Mouse (Mus musculus) layer of hippocampus, postnatal 14 days (tissue): ENCODE data around the gene Zfp82. TPM values are rescaled to one million over a fixed set of nuclear protein-coding genes. Genes with fewer than 3 reads are reported as not detected.

ENCODE experiments used
- DNase-seq, 2 experiments: peaks; one replicate each; pipeline ENCODE4 v3.0.0; 2021 to 2022; ENCODE audit warnings: low spot score in 2 of 2, mixed read lengths in 1 of 2
- total RNA-seq, 2 experiments: library from RNA; stranded (reverse); gene quantifications; 2 replicates each; pipeline ENCODE4 v1.2.3; 2021

Gene Zfp82
- total RNA-seq, 2 experiments from 2014 or later = 3.6 to 4.5 TPM

DNA sequence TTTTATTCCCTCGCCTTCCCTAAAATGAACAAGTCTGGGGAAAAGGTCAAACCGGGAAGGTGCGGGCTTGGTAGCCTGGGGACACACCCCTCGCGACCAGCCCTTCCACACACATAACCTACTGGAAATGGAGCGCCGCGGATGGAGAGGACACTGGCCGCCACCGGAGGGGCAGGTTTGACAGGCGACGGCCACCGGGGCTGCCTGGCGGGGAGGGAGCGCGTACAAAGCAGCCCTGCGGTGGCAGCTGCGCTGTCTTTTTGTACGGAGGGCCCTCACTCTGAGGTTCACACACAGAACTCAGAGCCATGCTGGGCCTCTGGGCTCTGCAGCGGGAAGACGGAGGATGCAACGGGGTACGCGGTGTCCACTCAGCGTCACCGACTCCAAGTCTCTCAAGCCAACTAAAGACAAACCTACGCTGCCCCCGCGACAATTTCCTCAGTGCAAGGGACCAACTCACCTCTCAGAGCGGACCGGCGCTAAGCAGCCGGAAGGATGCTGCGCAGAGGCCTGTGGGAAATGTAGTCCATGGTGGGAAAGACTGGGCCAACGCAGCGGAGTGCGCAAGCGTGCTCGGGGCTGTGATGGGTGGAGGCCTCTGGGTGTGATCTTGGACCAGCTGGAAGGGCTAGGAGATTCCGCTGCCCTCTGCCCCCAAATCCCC, 21.7 kb downstream of the Zfp82 start, which contains the start of gene Zfp14:
Zfp14 (minus strand) TSS at position 499 of the 667 bp plus-strand sequence.
- peak; percentile 87 to 93 for DNase-seq

DNA sequence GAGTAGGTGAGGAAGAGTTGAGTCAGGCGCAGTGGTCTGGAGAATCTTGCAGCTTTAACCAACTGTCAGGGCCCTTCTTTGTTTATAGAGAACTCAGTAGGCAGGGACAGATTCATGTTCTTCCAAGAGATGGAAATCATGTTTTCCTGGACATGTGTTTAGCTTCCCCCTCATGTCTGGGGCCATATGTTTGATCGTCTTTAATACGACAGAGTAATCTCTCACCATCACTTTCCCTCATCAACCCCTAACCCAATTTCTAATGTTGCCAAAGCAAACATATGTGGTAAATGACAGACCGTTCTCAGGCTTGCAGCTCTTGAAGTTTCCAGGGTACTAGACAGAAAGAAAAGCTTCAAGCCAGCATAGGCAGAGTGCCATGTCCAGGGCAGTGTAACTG, 24.6 kb downstream of the Zfp82 start:
- DNase-seq = peak in 1 of 2 experiments; percentile 58

GRCm38 (mm10) chr7:30044354-30044753, 28.3 kb downstream of the Zfp82 start:
- DNase-seq = no peak

DNA sequence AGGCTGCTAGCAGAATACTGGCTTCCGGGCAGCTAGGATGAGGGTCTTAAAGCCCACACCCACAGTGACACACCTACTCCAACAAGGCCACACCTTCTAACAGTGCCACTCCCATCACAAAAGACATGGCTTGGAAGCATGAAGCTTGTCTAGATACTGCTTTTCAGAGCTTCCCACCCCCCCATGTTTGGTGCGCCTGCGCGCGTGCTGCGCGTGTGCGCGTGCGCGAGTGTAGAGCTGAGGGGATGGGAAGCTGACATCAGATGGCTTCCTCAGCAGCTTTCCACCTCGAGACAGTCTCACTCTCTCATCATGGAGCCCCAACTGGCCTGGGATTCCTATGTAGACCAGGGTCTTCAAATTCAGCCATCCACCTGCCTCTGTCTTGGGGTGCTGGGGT, 38.4 kb downstream of the Zfp82 start:
- DNase-seq = no peak

DNA sequence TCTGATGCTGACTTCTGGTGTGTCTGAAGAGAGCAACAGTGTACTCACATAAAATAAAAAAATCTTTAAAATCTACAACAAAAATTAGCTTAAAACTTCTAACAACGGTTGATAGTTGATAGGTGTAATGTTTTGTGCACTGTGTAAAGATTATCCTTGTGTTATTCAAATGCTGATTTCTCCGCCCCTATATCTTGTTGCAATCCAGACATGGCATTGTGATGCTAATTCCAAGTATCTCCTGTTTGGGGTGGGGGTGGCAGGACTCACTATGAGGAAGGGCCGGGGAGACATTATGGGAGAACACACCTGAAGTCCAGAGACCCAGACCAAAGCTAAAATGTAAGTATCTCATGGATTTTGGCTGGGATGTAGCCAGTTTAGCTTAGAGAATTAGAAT, 41.3 kb downstream of the Zfp82 start:
- no peak for DNase-seq

DNA sequence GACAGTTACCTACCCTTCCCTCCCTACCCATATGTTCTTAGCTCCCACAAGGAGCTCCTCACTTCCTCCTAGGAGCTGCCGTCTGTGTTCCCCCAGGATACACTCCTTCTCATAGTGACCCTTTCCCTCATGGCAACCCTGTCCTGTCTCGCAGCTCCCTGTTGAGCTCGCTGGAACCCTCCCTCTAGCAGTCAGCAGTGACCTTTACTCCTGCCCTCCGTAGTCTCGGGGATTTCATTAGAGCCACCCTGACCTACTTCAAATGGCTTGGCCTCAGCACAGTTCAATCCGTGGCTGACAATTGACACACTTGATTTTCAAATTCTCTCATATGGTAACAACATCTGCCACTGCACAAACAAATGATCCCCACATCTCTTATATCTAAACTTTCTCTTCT, 42.0 kb downstream of the Zfp82 start:
- DNase-seq = no peak

- DNase-seq = no peak
Observed at GRCm38 (mm10) chr7:30028572-30028971, 44.1 kb downstream of the Zfp82 start.

DNA sequence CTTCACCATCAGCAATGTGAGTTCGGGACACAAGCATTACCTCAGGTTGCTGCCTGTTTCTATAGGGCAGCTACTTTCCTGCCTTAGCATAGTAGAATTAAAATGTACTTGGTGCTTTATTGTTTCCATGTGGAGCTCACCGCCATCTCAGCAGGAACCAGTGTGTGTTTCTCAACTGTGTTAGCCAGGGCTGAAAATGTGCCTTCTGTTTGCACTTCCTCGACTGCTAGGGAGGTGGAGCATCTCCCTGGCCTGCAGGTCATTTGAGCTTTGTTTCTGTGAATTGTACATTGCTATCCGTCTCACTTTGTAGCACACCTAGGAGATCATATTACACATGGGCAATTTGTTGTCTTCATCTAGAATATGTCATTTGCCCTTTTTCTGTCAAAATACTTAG, 45.4 kb downstream of the Zfp82 start:
- DNase-seq = no peak

- no peak for DNase-seq
Observed at GRCm38 (mm10) chr7:30025358-30025757, 47.3 kb downstream of the Zfp82 start.

DNA sequence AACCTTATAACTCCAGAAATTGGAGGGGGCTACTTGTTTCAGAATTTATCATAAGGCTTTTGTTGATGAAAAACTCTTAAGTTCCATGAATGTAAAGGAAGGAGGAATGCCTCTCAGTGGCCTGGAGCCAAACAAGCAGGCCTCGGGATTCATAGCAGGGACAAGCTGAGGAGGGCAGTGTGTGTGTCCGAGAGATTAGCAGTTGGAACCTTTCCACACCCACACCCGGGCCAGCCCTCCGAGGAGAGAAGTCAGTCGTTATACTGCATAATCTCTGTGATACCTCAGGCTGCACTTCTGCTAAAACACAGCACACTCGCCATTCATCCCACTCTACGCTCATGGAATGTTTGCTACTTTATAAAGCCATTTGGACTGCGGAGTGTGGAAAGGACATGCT, 48.9 kb downstream of the Zfp82 start:
- DNase-seq = no peak

GRCm38 (mm10) chr7:30023324-30023723, 49.4 kb downstream of the Zfp82 start:
- no peak for DNase-seq

- no peak for DNase-seq
Observed at GRCm38 (mm10) chr7:30019543-30019942, 53.2 kb downstream of the Zfp82 start.

DNA sequence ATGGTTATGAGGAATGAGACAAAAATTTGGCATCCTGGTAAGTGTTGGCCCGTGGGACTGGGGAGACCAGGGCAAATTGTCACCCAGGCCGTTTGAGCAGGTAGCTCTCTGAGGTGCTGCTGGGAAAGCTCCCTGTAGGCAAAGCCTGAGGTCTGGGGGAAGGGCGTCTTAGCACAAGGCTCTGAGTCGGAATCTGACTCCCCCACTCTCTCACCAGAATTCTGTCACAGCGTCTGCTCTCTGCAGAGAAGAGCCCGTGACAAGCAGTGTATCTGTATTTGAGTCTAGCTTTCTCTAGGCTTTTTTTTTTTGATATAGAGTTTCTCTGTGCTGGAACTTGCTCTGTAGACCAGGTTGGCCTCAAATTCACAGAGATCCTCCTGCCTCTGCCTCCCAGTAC, 55.5 kb downstream of the Zfp82 start:
- no peak for DNase-seq

DNA sequence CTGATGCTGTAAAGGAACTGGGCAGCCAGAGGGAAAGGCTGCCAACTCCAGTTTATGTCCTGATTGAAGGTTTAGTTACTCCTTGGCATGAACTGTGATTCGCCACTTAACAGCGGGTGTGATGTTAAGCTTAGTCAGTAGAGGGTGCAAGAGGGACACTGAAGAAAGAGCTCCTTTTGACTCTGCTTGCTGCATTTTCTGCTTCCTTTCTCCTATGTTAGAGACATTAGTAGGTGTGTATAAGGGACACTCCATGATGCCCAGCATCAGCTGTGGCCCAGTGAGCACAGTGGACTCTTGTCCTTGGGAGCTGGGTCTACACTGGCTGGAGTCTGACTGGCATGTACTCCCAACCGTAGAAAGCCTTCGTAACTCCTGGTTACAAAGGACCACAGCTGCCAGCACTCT, 59.7 kb downstream of the Zfp82 start:
- peak; percentile 55 to 71 for DNase-seq

DNA sequence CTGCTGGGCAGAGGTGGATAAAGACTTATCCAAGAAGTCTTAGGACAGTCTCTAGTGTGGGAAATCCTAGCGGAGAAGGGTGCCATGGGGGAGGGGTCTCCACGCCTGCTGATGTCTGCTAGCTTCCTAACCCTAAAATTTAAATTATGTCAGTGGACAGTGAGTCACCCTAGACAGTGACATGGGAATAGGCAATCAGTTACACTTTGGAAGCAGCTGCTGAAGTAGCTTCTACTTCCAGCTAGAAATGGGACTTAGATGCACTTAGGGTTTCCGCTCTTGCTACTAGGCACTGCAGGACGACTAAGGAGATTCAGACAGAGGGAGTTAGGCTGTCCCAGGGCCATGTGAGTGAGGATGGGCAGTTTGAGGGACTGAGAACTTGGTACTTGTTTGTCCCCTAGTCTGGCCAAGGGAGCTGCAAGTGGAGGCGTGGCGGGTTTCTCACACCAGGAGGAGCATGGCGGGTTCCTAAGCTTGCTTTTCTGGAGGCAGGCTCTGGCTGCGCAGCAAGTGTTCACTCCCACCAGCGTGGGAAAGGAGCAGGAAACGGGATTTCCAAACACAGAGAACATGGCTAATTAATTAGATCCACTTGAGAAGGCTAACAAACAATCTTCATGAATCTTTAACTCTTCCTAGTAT, 62.0 kb downstream of the Zfp82 start:
- DNase-seq = no peak

DNA sequence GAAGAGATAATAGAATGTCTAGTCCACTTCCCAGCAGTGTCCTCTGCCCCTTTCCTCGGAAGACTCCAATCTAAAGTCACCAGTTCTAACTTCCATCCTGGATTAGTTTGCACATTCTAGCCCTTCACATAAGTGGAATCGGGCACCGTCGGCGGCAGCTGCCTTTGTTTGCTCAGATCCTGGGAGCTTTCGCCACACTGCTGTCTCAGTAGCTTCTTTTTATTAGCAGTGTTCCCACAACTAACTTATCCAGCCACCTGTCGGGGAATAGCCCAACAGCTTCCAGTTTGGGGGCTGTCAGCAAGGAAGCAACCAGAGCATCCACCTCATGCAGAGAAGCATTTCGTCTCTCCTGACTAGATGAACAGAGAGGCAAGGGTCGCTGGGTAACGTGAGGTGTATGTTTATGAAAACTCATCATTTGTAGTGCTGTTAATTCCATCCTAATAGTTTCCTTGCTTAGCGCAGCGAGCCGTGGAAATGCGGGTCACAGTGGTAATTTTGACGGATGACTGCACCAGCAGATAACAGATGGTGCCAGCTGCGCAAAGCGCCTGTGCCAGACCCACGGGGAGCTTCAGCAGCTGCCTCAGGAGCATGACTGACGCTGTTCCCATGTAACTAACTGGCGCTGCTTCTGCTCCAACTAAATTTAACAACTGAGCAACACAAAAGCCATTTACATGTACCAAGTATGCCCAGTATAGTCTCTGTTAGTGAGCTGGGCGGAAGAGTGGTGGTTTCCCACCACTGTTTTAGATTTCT, 63.2 kb downstream of the Zfp82 start:
- peak; percentile 40 to 48 for DNase-seq

- DNase-seq = no peak
Observed at GRCm38 (mm10) chr7:30008020-30008690, 64.5 kb downstream of the Zfp82 start.

DNA sequence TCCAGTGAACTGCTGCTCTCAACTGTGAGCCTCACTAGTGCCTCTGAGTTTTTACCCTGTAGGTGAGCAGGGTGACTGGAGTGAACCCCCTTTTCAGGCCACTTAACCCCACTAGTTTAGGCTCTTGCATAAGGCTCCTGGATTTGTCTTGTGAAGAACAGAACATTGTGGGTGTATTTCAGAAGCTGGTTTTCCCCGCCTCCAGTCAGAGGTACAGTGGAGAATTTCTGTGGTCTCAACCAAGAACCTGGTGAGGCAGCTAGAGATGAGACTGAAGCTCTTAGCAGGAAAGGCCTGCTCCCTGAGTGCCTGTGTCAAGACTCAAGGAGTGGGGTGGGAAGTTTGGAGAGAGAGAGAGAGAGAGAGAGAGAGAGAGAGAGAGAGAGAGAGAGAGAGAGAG, 65.1 kb downstream of the Zfp82 start:
- DNase-seq = no peak
